Mouse (Mus musculus): ENCODE results near the gene Fyb.

DNA sequence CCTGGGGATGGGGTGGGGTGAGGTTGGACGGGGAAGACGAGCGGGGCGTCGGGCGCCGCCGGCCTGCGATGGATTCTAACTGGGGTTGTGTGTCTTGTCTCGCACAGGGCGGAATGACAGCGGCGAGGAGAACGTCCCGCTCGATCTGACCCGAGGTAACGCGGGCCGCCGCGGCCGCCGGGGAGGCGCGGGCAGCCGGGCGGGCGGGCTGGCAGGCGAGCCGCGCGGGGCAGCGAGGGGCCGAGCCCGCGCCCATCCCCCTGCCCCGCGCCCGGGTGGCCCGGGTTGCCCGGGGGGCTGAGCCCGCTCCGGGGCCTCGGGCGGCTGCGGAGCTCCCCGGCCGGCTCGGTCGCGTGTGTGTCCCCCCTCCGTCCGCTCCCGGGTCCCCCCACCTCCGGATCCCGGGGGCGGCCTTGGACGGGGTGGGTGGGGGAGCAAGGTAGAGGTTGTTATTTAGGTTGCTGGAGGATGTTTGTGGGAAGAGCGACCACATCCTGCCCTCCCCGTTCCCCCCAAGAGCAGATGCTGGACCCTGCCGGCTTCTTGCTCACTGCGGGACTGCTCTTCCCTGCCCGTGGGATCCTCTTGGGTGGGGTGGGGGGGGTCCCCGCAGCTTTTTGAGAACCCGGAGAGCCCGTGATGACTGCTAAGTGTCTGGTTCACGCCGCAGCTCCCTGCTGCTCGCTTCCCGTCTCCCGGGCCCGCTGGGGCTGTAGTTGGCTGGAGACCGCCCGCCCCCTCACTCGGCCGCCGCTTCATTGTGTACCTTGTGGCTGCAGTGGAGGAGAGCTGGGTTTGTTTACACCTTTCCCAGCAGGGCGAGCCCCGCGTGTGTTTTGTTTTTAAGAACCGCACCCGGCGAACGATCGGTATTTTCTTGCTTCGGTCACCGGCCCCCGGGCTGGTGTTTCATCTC lies 186.1 kb downstream of the Fyb start:
- TF ChIP-seq CTCF (conservative IDR thresholded peaks at IDR 0.05; ENCODE audit: low read length): no peak
- no peak for TF ChIP-seq POU5F1 (IDR thresholded peaks at IDR 0.05; ENCODE audit: borderline replicate concordance, low read length)
